ENCODE assay signal across 24 mouse cellular contexts in the genomic region with DNA sequence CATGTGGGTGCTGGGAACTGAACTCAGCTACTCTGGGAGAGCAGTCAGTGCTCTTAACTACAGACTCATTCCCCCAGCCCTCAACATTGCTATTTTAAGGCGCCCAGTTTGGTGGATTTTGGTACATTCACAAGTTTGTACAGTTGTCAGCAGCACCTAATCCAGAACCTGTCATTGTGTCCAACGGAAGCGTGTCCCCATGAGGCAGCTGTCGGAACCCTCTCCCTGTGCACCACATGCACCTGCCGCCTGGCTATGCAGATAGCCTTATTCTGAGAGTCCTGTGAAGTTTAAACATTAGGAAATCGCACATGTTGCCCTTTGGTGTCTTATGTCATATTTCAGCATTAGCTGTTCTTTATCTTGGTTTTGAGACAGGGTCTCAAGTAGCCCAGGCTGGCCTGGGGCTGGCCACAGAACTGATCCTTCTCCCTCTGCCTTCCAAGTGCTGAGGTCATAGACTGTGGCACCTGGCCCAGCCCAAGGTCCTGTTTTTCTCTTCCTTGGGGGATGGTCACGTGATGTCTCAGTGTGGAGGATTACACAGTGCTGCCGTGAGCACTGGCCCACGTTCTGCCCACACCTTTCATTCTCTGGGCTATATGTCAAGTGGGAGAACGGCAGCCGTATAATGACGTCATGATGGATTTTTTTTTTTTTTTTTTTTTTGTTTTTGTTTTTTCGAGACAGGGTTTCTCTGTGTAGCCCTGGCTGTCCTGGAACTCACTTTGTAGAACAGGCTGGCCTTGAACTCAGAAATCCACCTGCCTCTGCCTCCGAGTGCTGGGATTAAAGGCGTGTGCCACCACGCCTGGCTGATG. TPM values are rescaled to one million over a fixed set of nuclear protein-coding genes. Genes with fewer than 3 reads are reported as not detected.
DNase-seq lines count a peak whose midpoint lies in the region; ATAC-seq and TF ChIP-seq lines count a peak whose summit lies in the region.
"Had no signal": no experiment of that assay in that cellular context is flagged by ENCODE, and none has a peak within 500 bp of the region (broad histone marks: within the 10 kb centered on the region; RNA-seq: fewer than 3 reads in every experiment).

No protein-coding gene starts in this region.

- 64% methylated on average over 15 of the region's 16 CpGs for WGBS in liver, postnatal 0 days (ENCODE audit: insufficient replicate concordance)
- WGBS in liver, embryonic 12.5 days (ENCODE audit: insufficient replicate concordance): 70% methylated on average over 16 of the region's 16 CpGs
- WGBS in forebrain, embryonic 16.5 days: 77% methylated on average over 16 of the region's 16 CpGs

- no peak overlapping the region for H3K4me3 ChIP-seq in liver, postnatal 0 days (ENCODE audit: low read depth, low read length)
- H3K4me3 ChIP-seq in liver, embryonic 12.5 days: no peak overlapping the region
- no peak overlapping the region for H3K4me3 ChIP-seq in ES-E14 (ENCODE audit: insufficient read depth in 1 of 2, low read depth in 1 of 2, low read length in 2 of 2, poor library complexity in 1 of 2, severe bottlenecking in 1 of 2)
- no peak overlapping the region for H3K4me3 ChIP-seq in forebrain, embryonic 16.5 days (replicated peaks; ENCODE audit: low read length)
- H3K4me3 ChIP-seq: embryonic facial prominence, embryonic 10.5 days; heart, embryonic 12.5 days; hindbrain, embryonic 12.5 days; kidney, embryonic 15.5 days; lung, embryonic 15.5 days; midbrain, embryonic 10.5 days had no signal

- H3K36me3 ChIP-seq in liver, postnatal 0 days (replicated peaks; ENCODE audit: insufficient read depth, low read length): peaks cover 15% of the 10 kb centered on the region; the same call in 1 of the 2 replicates
- H3K36me3 ChIP-seq in liver, embryonic 12.5 days: peaks cover 26% of the 10 kb centered on the region
- H3K36me3 ChIP-seq in ES-E14 (ENCODE audit: control insufficient read depth, insufficient read depth, low read length, poor library complexity, severe bottlenecking): peaks cover 15% of the 10 kb centered on the region
- H3K36me3 ChIP-seq in forebrain, embryonic 16.5 days (ENCODE audit: control insufficient read depth, insufficient read depth): peaks cover 14% of the 10 kb centered on the region

- H3K9ac ChIP-seq in liver, postnatal 0 days (replicated peaks): 0 out of 2 replicates have a peak overlapping the region, but pooled peaks have one; percentile 5
- H3K9ac ChIP-seq in liver, embryonic 12.5 days: no peak overlapping the region
- no peak overlapping the region for H3K9ac ChIP-seq in ES-E14 (ENCODE audit: insufficient read depth, low read depth, low read length, poor library complexity, severe bottlenecking)
- no peak overlapping the region for H3K9ac ChIP-seq in forebrain, embryonic 16.5 days (replicated peaks; ENCODE audit: low read depth, low read length)
- H3K9ac ChIP-seq: heart, embryonic 12.5 days; hindbrain, embryonic 12.5 days; kidney, embryonic 15.5 days; liver, embryonic 14.5 days; lung, embryonic 15.5 days had no signal

- no peak for TF ChIP-seq CTCF in liver, postnatal 0 days (IDR thresholded peaks at IDR 0.05; ENCODE audit: low read depth)

- no peak for ATAC-seq in liver, postnatal 0 days
- ATAC-seq in liver, embryonic 12.5 days: no peak
- ATAC-seq in granulocyte monocyte progenitor cell, adult 5-6 weeks (replicated peaks; ENCODE audit: poor library complexity, severe bottlenecking): peak; percentile 8; the same call in 1 of the 2 replicates
- peak; percentile 28; the same call in 1 of the 2 replicates for ATAC-seq in neutrophil, adult 5-6 weeks (ENCODE audit: extremely low read depth, insufficient number of reproducible peaks, low FRiP score, poor library complexity, severe bottlenecking)
- ATAC-seq in forebrain, embryonic 16.5 days: no peak
- ATAC-seq: intestine, postnatal 0 days had no signal

- H3K4me1 ChIP-seq in liver, postnatal 0 days (ENCODE audit: insufficient read depth): peaks cover 26% of the 10 kb centered on the region
- H3K4me1 ChIP-seq in liver, embryonic 12.5 days: peaks cover 48% of the 10 kb centered on the region
- H3K4me1 ChIP-seq in ES-E14 (ENCODE audit: control insufficient read depth in 2 of 2, insufficient read depth in 2 of 2, low read length in 2 of 2, poor library complexity in 1 of 2): peaks cover 4 to 5% of the 10 kb centered on the region in 2 experiments; a peak in 2 of 4 replicates
- H3K4me1 ChIP-seq in forebrain, embryonic 16.5 days (replicated peaks; ENCODE audit: control insufficient read depth, insufficient read depth, low read length): no peaks in the 10 kb centered on the region
- H3K4me1 ChIP-seq: lung, embryonic 15.5 days had no signal

- TF ChIP-seq EP300 in liver, postnatal 0 days (IDR thresholded peaks at IDR 0.05; ENCODE audit: low read depth): no peak

- DNase-seq in liver, postnatal 0 days: no peak
- DNase-seq in ES-E14 (ENCODE audit: low read depth, low spot score): no peak
- no peak for DNase-seq in left cerebral cortex, adult 8-10 months (ENCODE audit: low spot score in 2 of 2)
- DNase-seq in right cerebral cortex, adult 18-20 months: no peak
- DNase-seq: cerebellum, adult 11 months; cerebellum, postnatal 36 days; gastrocnemius, postnatal 36 days; heart, postnatal 10 days; kidney, postnatal 4 days; lung, postnatal 36 days; right cerebral cortex, postnatal 14 days; thymus, postnatal 36 days had no signal

- in situ Hi-C loops in ES-E14 (cut with MboI; ENCODE audit: low sequenced_read_pairs in 2 of 2, unreplicated experiment in 2 of 2): no loop called here

- no peak overlapping the region for H3K27ac ChIP-seq in liver, postnatal 0 days (ENCODE audit: low read depth)
- no peak overlapping the region for H3K27ac ChIP-seq in liver, embryonic 12.5 days
- H3K27ac ChIP-seq in ES-E14 (ENCODE audit: insufficient read depth, low read depth, low read length, poor library complexity, severe bottlenecking): no peak overlapping the region
- H3K27ac ChIP-seq in forebrain, embryonic 16.5 days (ENCODE audit: low read length): no peak overlapping the region
- H3K27ac ChIP-seq: embryonic facial prominence, embryonic 10.5 days; hindbrain, embryonic 12.5 days; kidney, embryonic 15.5 days; liver, embryonic 14.5 days; lung, embryonic 15.5 days; midbrain, embryonic 10.5 days had no signal

- no peaks in the 10 kb centered on the region for H3K27me3 ChIP-seq in liver, postnatal 0 days (ENCODE audit: insufficient read depth, low read length)
- no peaks in the 10 kb centered on the region; the same call in 1 of the 2 replicates for H3K27me3 ChIP-seq in liver, embryonic 12.5 days (replicated peaks)
- no peaks in the 10 kb centered on the region for H3K27me3 ChIP-seq in forebrain, embryonic 16.5 days (replicated peaks; ENCODE audit: control insufficient read depth, insufficient read depth, low read length)
- H3K27me3 ChIP-seq: hindbrain, embryonic 12.5 days; kidney, embryonic 15.5 days; lung, embryonic 15.5 days had no signal

- H3K4me2 ChIP-seq in liver, postnatal 0 days (ENCODE audit: low read depth, low read length): peak overlapping the region; percentile 54
- H3K4me2 ChIP-seq in liver, embryonic 12.5 days: no peak overlapping the region
- no peak overlapping the region for H3K4me2 ChIP-seq in forebrain, embryonic 16.5 days (ENCODE audit: low read length)
- H3K4me2 ChIP-seq: heart, embryonic 12.5 days; hindbrain, embryonic 12.5 days; kidney, embryonic 15.5 days; lung, embryonic 15.5 days had no signal

- no peaks in the 10 kb centered on the region for H3K9me3 ChIP-seq in liver, postnatal 0 days (ENCODE audit: low read length)
- no peaks in the 10 kb centered on the region for H3K9me3 ChIP-seq in liver, embryonic 12.5 days (replicated peaks)
- no peaks in the 10 kb centered on the region for H3K9me3 ChIP-seq in ES-E14 (ENCODE audit: control insufficient read depth, insufficient read depth, low read depth, low read length)
- no peaks in the 10 kb centered on the region for H3K9me3 ChIP-seq in forebrain, embryonic 16.5 days (ENCODE audit: control insufficient read depth, low read length)
- H3K9me3 ChIP-seq: embryonic facial prominence, embryonic 10.5 days; heart, embryonic 12.5 days; hindbrain, embryonic 12.5 days; kidney, embryonic 15.5 days; lung, embryonic 15.5 days; midbrain, embryonic 10.5 days had no signal

RNA-seq across cellular contexts. Expression of a gene that starts 3.2 kb away (rescaled TPM):
- 18.1 and 20.2 TPM in 2 replicates for polyA plus RNA-seq in liver, postnatal 0 days (2015; fragmentation: Nextera tagmentation; extraction: Ambion mirVana)
- 3.4 and 4.4 TPM in 2 replicates for polyA plus RNA-seq in liver, embryonic 12.5 days (2016; fragmentation: Nextera tagmentation; extraction: Ambion mirVana)
- 0.98 and 1.7 TPM in 2 replicates for total RNA-seq in ES-E14 (2012; rRNA removed)
- total RNA-seq in granulocyte monocyte progenitor cell, adult 5-6 weeks (2014; fragmentation: Nextera tagmentation): 26.2 and 59.4 TPM in 2 replicates
- total RNA-seq in granulocyte monocyte progenitor cell, adult 5-6 weeks (2017): 32.7 and 40.6 TPM in 2 replicates
- 193 and 198 TPM in 2 replicates for total RNA-seq in neutrophil, adult 5-6 weeks (2017)
- total RNA-seq in left cerebral cortex, adult 8-10 months (2022): 1 to 10 TPM; 3.7 to 6.3 (median 5.2) TPM
- 3.1 and 4.6 TPM in 2 replicates for polyA plus RNA-seq in forebrain, embryonic 16.5 days (2015; fragmentation: Nextera tagmentation; extraction: Ambion mirVana)

RNA-seq across cellular contexts. Expression of a gene that starts 10.5 kb away (rescaled TPM):
- 17.0 and 17.2 TPM in 2 replicates for polyA plus RNA-seq in liver, postnatal 0 days (2015; fragmentation: Nextera tagmentation; extraction: Ambion mirVana)
- polyA plus RNA-seq in liver, embryonic 12.5 days (2016; fragmentation: Nextera tagmentation; extraction: Ambion mirVana): 40.2 and 42.0 TPM in 2 replicates
- total RNA-seq in ES-E14 (2012; rRNA removed): 85.9 and 120 TPM in 2 replicates
- total RNA-seq in granulocyte monocyte progenitor cell, adult 5-6 weeks (2014; fragmentation: Nextera tagmentation): 54.4 and 69.5 TPM in 2 replicates
- 73.7 and 81.8 TPM in 2 replicates for total RNA-seq in granulocyte monocyte progenitor cell, adult 5-6 weeks (2017)
- total RNA-seq in neutrophil, adult 5-6 weeks (2017): 107 and 116 TPM in 2 replicates
- 10 to 100 TPM; 44.5 to 55.2 (median 48.2) TPM for total RNA-seq in left cerebral cortex, adult 8-10 months (2022)
- polyA plus RNA-seq in forebrain, embryonic 16.5 days (2015; fragmentation: Nextera tagmentation; extraction: Ambion mirVana): 67.3 and 70.6 TPM in 2 replicates

RNA-seq across cellular contexts. Expression of a gene that starts 12.5 kb away (rescaled TPM):
- 15.9 and 17.0 TPM in 2 replicates for polyA plus RNA-seq in liver, postnatal 0 days (2015; fragmentation: Nextera tagmentation; extraction: Ambion mirVana)
- 44.3 and 45.2 TPM in 2 replicates for polyA plus RNA-seq in liver, embryonic 12.5 days (2016; fragmentation: Nextera tagmentation; extraction: Ambion mirVana)
- total RNA-seq in ES-E14 (2012; rRNA removed): 46.7 and 58.2 TPM in 2 replicates
- 10.2 and 23.3 TPM in 2 replicates for total RNA-seq in granulocyte monocyte progenitor cell, adult 5-6 weeks (2014; fragmentation: Nextera tagmentation)
- total RNA-seq in granulocyte monocyte progenitor cell, adult 5-6 weeks (2017): 4.1 and 5.7 TPM in 2 replicates
- total RNA-seq in neutrophil, adult 5-6 weeks (2017): 43.2 and 47.3 TPM in 2 replicates
- total RNA-seq in left cerebral cortex, adult 8-10 months (2022): 10 to 100 TPM; 78.3 to 93.8 (median 85.9) TPM
- polyA plus RNA-seq in forebrain, embryonic 16.5 days (2015; fragmentation: Nextera tagmentation; extraction: Ambion mirVana): 132 and 147 TPM in 2 replicates

RNA-seq across cellular contexts. Expression of a gene that starts 38.0 kb away (rescaled TPM):
- polyA plus RNA-seq in liver, postnatal 0 days (2015; fragmentation: Nextera tagmentation; extraction: Ambion mirVana): 4.1 and 4.2 TPM in 2 replicates
- polyA plus RNA-seq in liver, embryonic 12.5 days (2016; fragmentation: Nextera tagmentation; extraction: Ambion mirVana): 24.2 and 27.0 TPM in 2 replicates
- total RNA-seq in ES-E14 (2012; rRNA removed): 77.0 and 83.8 TPM in 2 replicates
- 0.19 and 1.4 TPM in 2 replicates for total RNA-seq in granulocyte monocyte progenitor cell, adult 5-6 weeks (2014; fragmentation: Nextera tagmentation)
- total RNA-seq in granulocyte monocyte progenitor cell, adult 5-6 weeks (2017): 1.6 and 1.9 TPM in 2 replicates
- 0.12 TPM in 2 replicates for total RNA-seq in neutrophil, adult 5-6 weeks (2017)
- 100 to 1,000 TPM; 216 to 253 (median 234) TPM for total RNA-seq in left cerebral cortex, adult 8-10 months (2022)
- 792 and 816 TPM in 2 replicates for polyA plus RNA-seq in forebrain, embryonic 16.5 days (2015; fragmentation: Nextera tagmentation; extraction: Ambion mirVana)

RNA-seq across cellular contexts. Expression of a gene that starts 45.0 kb away (rescaled TPM):
- polyA plus RNA-seq in liver, postnatal 0 days (2015; fragmentation: Nextera tagmentation; extraction: Ambion mirVana): 5.0 and 5.3 TPM in 2 replicates
- 15.9 and 17.5 TPM in 2 replicates for polyA plus RNA-seq in liver, embryonic 12.5 days (2016; fragmentation: Nextera tagmentation; extraction: Ambion mirVana)
- total RNA-seq in ES-E14 (2012; rRNA removed): 50.8 and 77.5 TPM in 2 replicates
- 36.0 and 59.5 TPM in 2 replicates for total RNA-seq in granulocyte monocyte progenitor cell, adult 5-6 weeks (2014; fragmentation: Nextera tagmentation)
- 28.4 and 31.9 TPM in 2 replicates for total RNA-seq in granulocyte monocyte progenitor cell, adult 5-6 weeks (2017)
- total RNA-seq in neutrophil, adult 5-6 weeks (2017): 108 and 118 TPM in 2 replicates
- 10 to 100 TPM; 73.2 to 80.1 (median 73.8) TPM for total RNA-seq in left cerebral cortex, adult 8-10 months (2022)
- 57.8 and 62.2 TPM in 2 replicates for polyA plus RNA-seq in forebrain, embryonic 16.5 days (2015; fragmentation: Nextera tagmentation; extraction: Ambion mirVana)

Comparison
In these comparisons a context has a peak if more than half of its experiments do, and no peak if none do; other contexts are left out.
1. ATAC-seq: peak in granulocyte monocyte progenitor cell, adult 5-6 weeks (single experiment) and neutrophil, adult 5-6 weeks (single experiment); none in liver, postnatal 0 days (single experiment), liver, embryonic 12.5 days (single experiment) and forebrain, embryonic 16.5 days (single experiment).